Mouse (Mus musculus) embryo, embryonic 10 days (tissue): Measurements from ENCODE around the gene Cog4.

Experiments
- DNase-seq: peaks from one replicate; pipeline ENCODE4 v3.0.0-alpha.2; 2015; ENCODE audit warnings: low spot score

Cog4 gene

GRCm38 (mm10) chr8:110846405-110847170, at the start of gene Cog4, which contains the start of gene Sf3b3:
Cog4 (plus strand) TSS chr8:110846600.
Sf3b3 (minus strand) TSS chr8:110846787.
- DNase-seq = peak; percentile 87

- DNase-seq = no peak
These were observed 49.3 kb upstream of the Cog4 start for GRCm38 (mm10) chr8:110797086-110797485.

- DNase-seq = no peak
These were observed 43.4 kb upstream of the Cog4 start for GRCm38 (mm10) chr8:110802988-110803387.

GRCm38 (mm10) chr8:110803856-110804255, 42.5 kb upstream of the Cog4 start:
- no peak for DNase-seq

- no peak for DNase-seq
These were observed 41.4 kb upstream of the Cog4 start for GRCm38 (mm10) chr8:110804825-110805514.

GRCm38 (mm10) chr8:110805669-110806068, 40.7 kb upstream of the Cog4 start, which contains the start of gene Il34:
Il34 (minus strand) TSS chr8:110805924.
- DNase-seq = no peak

- no peak for DNase-seq
These were observed 40.3 kb upstream of the Cog4 start for GRCm38 (mm10) chr8:110806146-110806545.

- peak; percentile 35 for DNase-seq
These were observed 37.6 kb upstream of the Cog4 start for GRCm38 (mm10) chr8:110808495-110809472.

GRCm38 (mm10) chr8:110809831-110810230, 36.6 kb upstream of the Cog4 start:
- DNase-seq = no peak

- no peak for DNase-seq
These were observed 35.8 kb upstream of the Cog4 start for GRCm38 (mm10) chr8:110810481-110811065.

GRCm38 (mm10) chr8:110811116-110811515, 35.3 kb upstream of the Cog4 start:
- DNase-seq = no peak

- DNase-seq = no peak
These were observed 34.6 kb upstream of the Cog4 start for GRCm38 (mm10) chr8:110811793-110812192.

- no peak for DNase-seq
These were observed 33.9 kb upstream of the Cog4 start for GRCm38 (mm10) chr8:110812349-110813080.

- no peak for DNase-seq
These were observed 33.2 kb upstream of the Cog4 start for GRCm38 (mm10) chr8:110813081-110813812.

- no peak for DNase-seq
These were observed 31.1 kb upstream of the Cog4 start for GRCm38 (mm10) chr8:110815308-110815707.

GRCm38 (mm10) chr8:110816990-110817389, 29.4 kb upstream of the Cog4 start:
- DNase-seq = no peak

GRCm38 (mm10) chr8:110818593-110818992, 27.8 kb upstream of the Cog4 start:
- DNase-seq = no peak

GRCm38 (mm10) chr8:110820257-110820656, 26.1 kb upstream of the Cog4 start:
- DNase-seq = no peak

GRCm38 (mm10) chr8:110821960-110822359, 24.4 kb upstream of the Cog4 start:
- no peak for DNase-seq

- DNase-seq = no peak
These were observed 21.5 kb upstream of the Cog4 start for GRCm38 (mm10) chr8:110824861-110825260.
